Mouse (Mus musculus): ENCODE results near the gene Ccdc78.

The Ccdc78 gene

DNA sequence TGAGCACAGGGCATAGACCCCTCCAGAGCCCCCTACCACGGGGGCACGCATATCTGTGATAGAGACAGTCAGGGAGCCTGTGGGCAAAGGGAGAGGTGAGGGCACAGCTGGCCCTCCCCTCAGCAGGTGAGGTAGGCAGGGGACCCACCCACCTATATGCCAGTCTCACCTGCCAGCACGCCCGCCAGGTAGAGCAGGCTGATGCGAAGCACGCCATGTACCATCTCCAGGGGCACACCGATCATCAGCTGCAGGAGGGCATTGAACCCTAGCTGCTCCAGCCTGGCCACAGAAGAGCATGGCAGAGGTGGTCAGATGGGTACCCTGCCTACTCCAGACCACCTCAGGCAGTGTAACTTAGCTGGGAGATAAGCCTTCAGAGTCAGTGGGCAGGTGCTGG lies 48.9 kb downstream of the Ccdc78 start:
- no peak for DNase-seq

- DNase-seq: no peak
Measured at GRCm38 (mm10) chr17:25835816-25836215, 49.4 kb downstream of the Ccdc78 start.

DNA sequence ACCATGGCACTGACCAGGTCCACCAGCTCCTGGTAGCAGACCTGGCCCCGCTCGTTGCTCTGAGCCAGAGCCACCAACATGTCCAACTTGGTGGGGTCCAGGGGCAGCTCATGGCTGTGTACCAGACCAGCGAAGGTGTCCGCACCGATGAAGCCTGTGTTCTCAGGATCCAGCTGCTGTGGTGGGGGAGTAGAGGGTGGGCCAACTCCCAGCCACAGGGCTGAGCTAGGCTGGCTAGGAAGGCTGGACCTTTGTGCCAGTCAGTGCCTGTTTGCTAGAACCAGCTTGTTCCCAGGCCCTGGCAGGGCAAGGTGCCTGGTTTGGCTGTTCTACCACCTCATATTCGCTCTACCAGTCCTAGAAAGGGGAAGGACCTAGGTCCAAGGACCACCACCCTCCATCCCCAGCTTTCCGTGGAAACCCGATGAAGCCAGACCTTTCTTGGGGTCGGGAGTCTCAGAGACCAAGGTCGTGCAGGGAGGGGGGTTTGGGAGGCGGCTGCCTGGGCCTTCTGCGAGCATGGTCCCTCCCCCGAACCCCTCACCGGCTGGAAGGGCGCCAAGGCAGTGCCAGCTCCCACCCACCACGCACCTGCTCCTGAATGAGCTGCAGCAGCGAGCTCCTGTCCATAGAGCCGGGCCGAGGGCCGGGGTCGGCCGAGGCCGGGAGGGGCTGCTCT lies 50.2 kb downstream of the Ccdc78 start:
- DNase-seq: no peak

GRCm38 (mm10) chr17:25837076-25837410 lies 50.7 kb downstream of the Ccdc78 start, which contains the start of gene Rhbdl1:
Rhbdl1 (minus strand) TSS chr17:25837295.
- peak; percentile 84 for DNase-seq

DNA sequence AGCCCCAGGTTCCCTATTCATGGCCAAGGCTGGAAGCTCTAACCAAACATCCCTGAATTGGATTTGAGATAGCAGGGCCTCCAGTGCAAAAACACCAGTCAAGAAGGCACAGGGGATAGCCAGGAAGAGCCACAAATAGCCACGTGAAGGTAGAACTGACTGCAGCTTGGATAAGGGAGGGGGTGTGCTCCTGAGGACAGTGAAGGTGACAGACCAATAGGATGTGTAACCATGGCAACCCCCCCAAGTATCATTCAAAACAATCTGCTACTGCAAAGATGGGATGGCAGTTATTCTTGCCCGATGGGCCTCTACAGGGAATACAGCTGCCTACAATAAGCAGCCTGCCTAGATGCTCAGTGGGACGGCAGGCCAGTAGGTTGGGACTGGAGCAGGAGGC lies 51.2 kb downstream of the Ccdc78 start:
- peak; percentile 59 for DNase-seq

DNA sequence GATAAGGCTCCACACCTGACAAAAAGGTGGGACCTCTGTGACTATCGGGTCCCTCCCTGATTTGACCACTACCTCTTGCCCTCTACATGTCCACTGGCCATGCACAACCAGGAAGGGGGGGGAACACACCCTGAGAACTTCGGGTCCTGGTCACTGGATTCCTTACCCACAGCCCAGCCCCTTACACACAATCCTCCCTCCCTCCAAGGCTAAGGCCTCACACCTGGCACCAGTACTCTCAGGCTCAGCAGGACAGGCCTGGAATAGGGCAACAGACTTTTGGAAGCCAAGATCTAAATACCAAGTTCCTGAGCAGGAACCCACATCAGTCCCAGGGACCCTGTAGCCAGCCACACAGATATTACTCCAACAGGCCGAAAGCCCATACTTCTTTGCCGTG lies 52.5 kb downstream of the Ccdc78 start:
- no peak for DNase-seq

DNA sequence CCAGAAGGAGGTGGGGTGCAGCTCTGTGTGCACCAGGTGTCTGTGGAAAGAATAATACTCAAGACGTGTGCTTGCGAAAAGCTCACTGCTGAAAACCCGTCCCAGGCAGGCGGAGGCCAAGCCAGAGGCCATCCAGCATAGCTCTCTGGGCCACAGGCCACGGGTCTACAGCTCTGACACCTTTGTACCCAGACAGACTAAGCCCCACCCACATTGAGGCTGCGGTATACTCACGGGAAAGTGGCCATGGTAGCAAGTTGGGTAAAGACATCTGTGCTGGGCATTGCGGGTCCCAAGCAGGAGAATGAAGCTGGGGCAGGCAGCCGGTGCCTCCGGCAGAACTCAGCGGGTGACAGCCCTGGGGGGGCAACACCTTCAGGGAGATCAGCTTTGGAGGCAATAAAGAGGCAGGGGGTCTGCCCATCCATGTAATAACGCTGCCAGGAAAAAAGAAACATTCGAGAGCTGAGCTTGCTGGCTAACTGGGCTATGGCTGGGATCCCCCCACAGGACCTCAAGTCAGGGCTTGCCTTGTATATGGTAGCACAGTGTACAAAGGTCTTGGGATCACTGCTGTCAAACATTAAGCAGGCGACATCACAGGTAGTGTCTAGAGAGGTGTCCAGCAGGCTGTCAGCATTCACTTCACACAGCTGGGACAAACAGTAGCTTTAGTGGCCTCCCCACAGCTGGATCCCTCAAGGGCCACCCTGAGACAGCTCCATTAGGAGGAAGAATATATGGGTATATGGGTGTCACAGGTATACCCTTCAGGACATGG lies 53.3 kb downstream of the Ccdc78 start:
- DNase-seq: no peak
